Mouse (Mus musculus) embryo, embryonic 10 days (tissue): ENCODE data around the gene Ppp1r9a.

ENCODE experiments used
- DNase-seq: peaks from one replicate; pipeline ENCODE4 v3.0.0-alpha.2; 2015; ENCODE audit warnings: low spot score

Ppp1r9a gene

DNA sequence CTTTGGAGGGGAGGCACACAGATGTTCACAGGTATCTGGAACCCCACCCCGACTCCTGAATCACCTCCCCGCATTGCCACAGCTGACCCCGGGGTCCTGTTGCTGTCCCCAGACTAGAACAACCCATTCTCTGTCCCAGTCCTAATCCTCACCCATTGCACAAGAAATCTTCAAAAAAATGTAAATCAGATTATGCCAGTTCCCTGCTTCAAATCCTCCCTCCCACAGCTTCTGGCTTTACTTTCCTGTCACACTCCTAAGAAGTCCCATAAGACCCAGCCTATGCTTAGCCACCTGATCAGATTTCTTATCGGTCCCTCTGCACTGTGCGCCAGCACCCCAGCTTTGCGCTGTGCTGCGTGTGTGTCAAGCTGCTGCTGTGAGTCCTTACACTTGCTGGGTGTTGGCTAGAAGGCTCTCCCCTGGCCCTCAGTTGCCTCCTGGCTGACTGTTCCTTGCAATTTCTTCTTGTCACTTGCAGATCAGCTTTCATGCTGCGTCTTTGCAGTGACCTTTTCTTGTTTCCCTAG lies 296.7 kb downstream of the Ppp1r9a start:
- no peak for DNase-seq

GRCm38 (mm10) chr6:5199916-5200315 lies 297.2 kb downstream of the Ppp1r9a start:
- no peak for DNase-seq

- no peak for DNase-seq
Measured at GRCm38 (mm10) chr6:5207817-5208216, 305.1 kb downstream of the Ppp1r9a start.
